Mouse (Mus musculus) erythroblast, adult 5-6 weeks (primary cell): ENCODE measurements around the gene Arpp19. TPM values are rescaled to one million over a fixed set of nuclear protein-coding genes. Genes with fewer than 3 reads are reported as not detected.
A peak's percentile ranks its signal among the peaks of the same experiment; 100 is the strongest.

Experiments used
- ATAC-seq: replicated peaks from 2 replicates; pipeline ENCODE4 v1.8.0; 2016; ENCODE audit warnings: moderate number of reproducible peaks, mild to moderate bottlenecking, moderate TSS enrichment, inconsistent platforms; ENCODE audit not compliant: poor library complexity, low FRiP score, severe bottlenecking
- total RNA-seq, 2 experiments: library from RNA; stranded (forward) in 1 of 2; stranded (reverse) in 1 of 2; fragments of 150-400 nt in 1 of 2; fragments of 200-764, 138-1000 nt in 1 of 2; gene quantifications; 2 replicates each; pipeline versions ENCODE4 v1.2.3 to v1.2.4; 2015 to 2017; ENCODE audit warnings: low replicate concordance in 2 of 2

Arpp19 gene
- total RNA-seq, 2 experiments from 2014 or later = 30.8 to 74.7 TPM

- ATAC-seq = no peak
Measured at GRCm38 (mm10) chr9:75034691-75035090, 2.7 kb upstream of the Arpp19 start.

- ATAC-seq = no peak
Measured at GRCm38 (mm10) chr9:75035944-75036343, 1.5 kb upstream of the Arpp19 start.

- peak; percentile 68 for ATAC-seq
Measured at GRCm38 (mm10) chr9:75038357-75038688, 909 bp downstream of the Arpp19 start.

- ATAC-seq = no peak
Measured at GRCm38 (mm10) chr9:75040566-75040965, 3.2 kb downstream of the Arpp19 start.

- no peak for ATAC-seq
Measured at GRCm38 (mm10) chr9:75041840-75042525, 4.6 kb downstream of the Arpp19 start.

- no peak for ATAC-seq
Measured at GRCm38 (mm10) chr9:75043191-75043590, 5.8 kb downstream of the Arpp19 start.

- no peak for ATAC-seq
Measured at GRCm38 (mm10) chr9:75047079-75047478, 9.7 kb downstream of the Arpp19 start.

GRCm38 (mm10) chr9:75049100-75049499, 11.7 kb downstream of the Arpp19 start:
- no peak for ATAC-seq

- peak; percentile 84 for ATAC-seq
Measured at GRCm38 (mm10) chr9:75050003-75050402, 12.6 kb downstream of the Arpp19 start.

GRCm38 (mm10) chr9:75051841-75052240, 14.4 kb downstream of the Arpp19 start:
- ATAC-seq = no peak

- ATAC-seq = no peak
Measured at GRCm38 (mm10) chr9:75055046-75055445, 17.6 kb downstream of the Arpp19 start.

- ATAC-seq = no peak
Measured at GRCm38 (mm10) chr9:75064678-75065331, 27.4 kb downstream of the Arpp19 start.

- peak; percentile 29; the same call in 1 of the 2 replicates for ATAC-seq
Measured at GRCm38 (mm10) chr9:75070457-75071028, 33.1 kb downstream of the Arpp19 start, which contains the start of gene Myo5a. Gene Myo5a (plus strand): TSS chr9:75071015.

GRCm38 (mm10) chr9:75071029-75071705, 33.8 kb downstream of the Arpp19 start:
- peak; percentile 76 for ATAC-seq

- peak; percentile 37; the same call in 1 of the 2 replicates for ATAC-seq
Measured at GRCm38 (mm10) chr9:75071706-75072192, 34.3 kb downstream of the Arpp19 start.

GRCm38 (mm10) chr9:75072361-75072760, 34.9 kb downstream of the Arpp19 start:
- no peak for ATAC-seq

- no peak for ATAC-seq
Measured at GRCm38 (mm10) chr9:75077191-75077590, 39.8 kb downstream of the Arpp19 start.

GRCm38 (mm10) chr9:75085242-75085824, 47.9 kb downstream of the Arpp19 start:
- no peak for ATAC-seq

- ATAC-seq = no peak
Measured at GRCm38 (mm10) chr9:75087823-75088222, 50.4 kb downstream of the Arpp19 start.

GRCm38 (mm10) chr9:75089285-75089684, 51.9 kb downstream of the Arpp19 start:
- no peak for ATAC-seq
